Mouse (Mus musculus): ENCODE data around the gene Nwd2.

The Nwd2 gene

GRCm38 (mm10) chr5:63765886-63766285 lies 117.0 kb downstream of the Nwd2 start:
- no peak for DNase-seq

- no peak for DNase-seq
Observed at GRCm38 (mm10) chr5:63766715-63767114, 117.8 kb downstream of the Nwd2 start.

- DNase-seq = no peak
Observed at GRCm38 (mm10) chr5:63767464-63767863, 118.6 kb downstream of the Nwd2 start.

- no peak for DNase-seq
Observed at GRCm38 (mm10) chr5:63768220-63768619, 119.3 kb downstream of the Nwd2 start.

- DNase-seq = no peak
Observed at GRCm38 (mm10) chr5:63772971-63773370, 124.1 kb downstream of the Nwd2 start.

GRCm38 (mm10) chr5:63773603-63774002 lies 124.7 kb downstream of the Nwd2 start:
- DNase-seq = no peak

GRCm38 (mm10) chr5:63788156-63788826 lies 139.4 kb downstream of the Nwd2 start:
- DNase-seq = no peak

GRCm38 (mm10) chr5:63811819-63812508 lies 163.1 kb downstream of the Nwd2 start, which contains the start of gene 0610040J01Rik:
Gene 0610040J01Rik, plus strand, starts transcription at chr5:63812363.
- DNase-seq = peak; percentile 6

- no peak for DNase-seq
Observed at GRCm38 (mm10) chr5:63812509-63812865, 163.6 kb downstream of the Nwd2 start.

- DNase-seq = no peak
Observed at GRCm38 (mm10) chr5:63816643-63817042, 167.7 kb downstream of the Nwd2 start.

GRCm38 (mm10) chr5:63817270-63817669 lies 168.4 kb downstream of the Nwd2 start:
- no peak for DNase-seq

GRCm38 (mm10) chr5:63818975-63819374 lies 170.1 kb downstream of the Nwd2 start:
- no peak for DNase-seq

GRCm38 (mm10) chr5:63819519-63819918 lies 170.6 kb downstream of the Nwd2 start:
- DNase-seq = no peak

GRCm38 (mm10) chr5:63821176-63821575 lies 172.3 kb downstream of the Nwd2 start:
- no peak for DNase-seq

- no peak for DNase-seq
Observed at GRCm38 (mm10) chr5:63821860-63822259, 173.0 kb downstream of the Nwd2 start.

GRCm38 (mm10) chr5:63823362-63824332 lies 174.7 kb downstream of the Nwd2 start:
- no peak for DNase-seq

- no peak for DNase-seq
Observed at GRCm38 (mm10) chr5:63824599-63825350, 175.9 kb downstream of the Nwd2 start.

GRCm38 (mm10) chr5:63825881-63826280 lies 177.0 kb downstream of the Nwd2 start:
- no peak for DNase-seq

GRCm38 (mm10) chr5:63827006-63827405 lies 178.1 kb downstream of the Nwd2 start:
- DNase-seq = no peak

- no peak for DNase-seq
Observed at GRCm38 (mm10) chr5:63827415-63828053, 178.6 kb downstream of the Nwd2 start.

- no peak for DNase-seq
Observed at GRCm38 (mm10) chr5:63828380-63829185, 179.7 kb downstream of the Nwd2 start.

Measured in cerebellum, adult 11 months (tissue).